Mouse (Mus musculus) lung, embryonic 14.5 days (tissue): ENCODE measurements around the gene Wdr63. TPM values are rescaled to one million over a fixed set of nuclear protein-coding genes. Genes with fewer than 3 reads are reported as not detected.

Experiments used
- ATAC-seq: fragments of 200-750 bp; cut with Nextera tagmentation; 2 replicates; pipeline ENCODE4 v1.8.0; 2017; ENCODE audit warnings: mild to moderate bottlenecking, moderate TSS enrichment, moderate library complexity; ENCODE audit not compliant: insufficient read depth
- DNase-seq: peaks from one replicate; pipeline ENCODE4 v3.0.0-alpha.2; 2015
- H3K27ac ChIP-seq: fragments of 300-500 bp; sonication (generic); 2 replicates; pipeline ENCODE4 v1.5.1; 2014; ENCODE audit warnings: low read depth, mild to moderate bottlenecking, moderate library complexity
- H3K27me3 ChIP-seq: fragments of 300-500 bp; sonication (generic); 2 replicates; pipeline ENCODE4 v1.6.1; 2014; ENCODE audit warnings: low read length, control low read depth; ENCODE audit not compliant: insufficient read depth
- H3K36me3 ChIP-seq: fragments of 300-500 bp; sonication (generic); 2 replicates; pipeline ENCODE4 v1.6.1; 2014; ENCODE audit warnings: control low read depth; ENCODE audit not compliant: insufficient read depth
- H3K4me1 ChIP-seq: fragments of 300-500 bp; sonication (generic); 2 replicates; pipeline ENCODE4 v1.6.1; 2014; ENCODE audit warnings: antibody characterized with exemption, control low read depth; ENCODE audit not compliant: insufficient read depth
- H3K4me2 ChIP-seq: fragments of 300-500 bp; sonication (generic); 2 replicates; pipeline ENCODE4 v1.6.1; 2014; ENCODE audit warnings: mild to moderate bottlenecking
- H3K4me3 ChIP-seq: fragments of 300-500 bp; sonication (generic); 2 replicates; pipeline ENCODE4 v1.5.1; 2014; ENCODE audit warnings: low read depth, low read length
- H3K9ac ChIP-seq: fragments of 300-500 bp; sonication (generic); 2 replicates; pipeline ENCODE4 v1.6.1; 2014
- H3K9me3 ChIP-seq: fragments of 300-500 bp; sonication (generic); 2 replicates; pipeline ENCODE4 v1.6.1; 2016; ENCODE audit warnings: low read depth, low read length, control low read depth
- CTCF ChIP-seq: IDR thresholded peaks from 2 replicates; pipeline ENCODE4 v1.5.1; 2016; ENCODE audit warnings: antibody characterized with exemption, low read depth
- WGBS: fragments of 180-500 bp; shearing (Covaris S2); extraction: QIAGEN DNeasy Blood & Tissue Kit; methylation state at CpG from one replicate; pipeline ENCODE4 v1.1.7; 2014; 5-methylcytosine and 5-hydroxymethylcytosine counted together
- polyA plus RNA-seq: library from polyadenylated mRNA; unstranded; fragments of >200 nt; fragmentation: Nextera tagmentation; extraction: Ambion mirVana; gene quantifications from 2 replicates; pipeline ENCODE4 v1.2.1, GENCODE M21; 2014

The Wdr63 gene
- polyA plus RNA-seq, 1 experiment from 2014 or later: not detected

GRCm38 (mm10) chr3:146122125-146122420 is 14.1 kb upstream of the Wdr63 start:
- 52% methylated on average over 3 of the region's 3 CpGs for WGBS
- Histone ChIP-seq H3K4me2 (peak overlapping the region; percentile 54), H3K27ac (no peak overlapping the region)

GRCm38 (mm10) chr3:146121310-146122124 is 13.6 kb upstream of the Wdr63 start:
- Histone ChIP-seq H3K4me2 (peak overlapping the region; percentile 54), H3K9me3 (no peaks in the 10 kb centered on the region), H3K4me1 (no peaks in the 10 kb centered on the region), H3K27me3 (peaks cover 17% of the 10 kb centered on the region; the same call in 1 of the 2 replicates), H3K36me3 (no peaks in the 10 kb centered on the region), H3K9ac (peak overlapping the region; percentile 32), H3K27ac (peak overlapping the region; percentile 12; the same call in 1 of the 2 replicates), H3K4me3 (peak overlapping the region; percentile 17; the same call in 1 of the 2 replicates)
- ATAC-seq (peak; percentile 40; the same call in 1 of the 2 replicates), DNase-seq (peak; percentile 61)
- TF ChIP-seq CTCF: no peak
- WGBS: 13% methylated on average over 25 of the region's 25 CpGs

More at GRCm38 (mm10) chr3:146122125-146122420, 14.1 kb upstream of the Wdr63 start:
- no peaks in the 10 kb centered on the region for H3K9me3 ChIP-seq
- H3K27me3 ChIP-seq: peaks cover 11% of the 10 kb centered on the region; the same call in 1 of the 2 replicates
- ATAC-seq: no peak
- no peak overlapping the region for H3K4me3 ChIP-seq
- no peak for TF ChIP-seq CTCF
- H3K4me1 ChIP-seq: no peaks in the 10 kb centered on the region
- H3K9ac ChIP-seq: no peak overlapping the region
- no peaks in the 10 kb centered on the region for H3K36me3 ChIP-seq
- no peak for DNase-seq

DNA sequence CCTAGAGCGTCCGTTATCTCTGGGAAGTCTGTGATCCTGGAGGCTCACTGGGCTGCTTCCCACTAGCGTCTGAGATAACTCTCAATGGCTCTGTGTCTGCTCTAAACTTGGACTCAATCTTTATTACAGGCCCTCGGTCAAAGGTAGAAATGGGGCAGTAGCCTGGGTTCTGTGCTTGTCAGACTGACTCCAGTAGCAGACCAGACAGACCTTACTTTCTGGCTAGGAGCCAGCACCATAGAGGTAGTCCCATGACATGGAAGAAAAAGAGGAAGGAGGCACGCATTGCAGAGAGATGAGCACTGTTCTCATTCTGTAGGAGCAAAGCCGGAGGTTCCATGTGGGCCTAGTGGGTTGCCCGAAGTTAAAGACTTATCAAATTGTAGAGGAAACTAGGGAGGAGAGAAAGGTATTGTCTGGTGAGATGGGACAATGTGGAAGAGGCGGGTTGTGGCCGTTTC is 10.1 kb upstream of the Wdr63 start:
- DNase-seq (no peak), ATAC-seq (no peak)
- TF ChIP-seq CTCF: no peak
- Histone ChIP-seq H3K4me2 (peak overlapping the region; percentile 57), H3K27me3 (peaks cover 17% of the 10 kb centered on the region; the same call in 1 of the 2 replicates), H3K27ac (no peak overlapping the region), H3K4me1 (no peaks in the 10 kb centered on the region), H3K36me3 (no peaks in the 10 kb centered on the region), H3K4me3 (no peak overlapping the region), H3K9me3 (no peaks in the 10 kb centered on the region), H3K9ac (no peak overlapping the region)
- 55% methylated on average over 9 of the region's 9 CpGs for WGBS

DNA sequence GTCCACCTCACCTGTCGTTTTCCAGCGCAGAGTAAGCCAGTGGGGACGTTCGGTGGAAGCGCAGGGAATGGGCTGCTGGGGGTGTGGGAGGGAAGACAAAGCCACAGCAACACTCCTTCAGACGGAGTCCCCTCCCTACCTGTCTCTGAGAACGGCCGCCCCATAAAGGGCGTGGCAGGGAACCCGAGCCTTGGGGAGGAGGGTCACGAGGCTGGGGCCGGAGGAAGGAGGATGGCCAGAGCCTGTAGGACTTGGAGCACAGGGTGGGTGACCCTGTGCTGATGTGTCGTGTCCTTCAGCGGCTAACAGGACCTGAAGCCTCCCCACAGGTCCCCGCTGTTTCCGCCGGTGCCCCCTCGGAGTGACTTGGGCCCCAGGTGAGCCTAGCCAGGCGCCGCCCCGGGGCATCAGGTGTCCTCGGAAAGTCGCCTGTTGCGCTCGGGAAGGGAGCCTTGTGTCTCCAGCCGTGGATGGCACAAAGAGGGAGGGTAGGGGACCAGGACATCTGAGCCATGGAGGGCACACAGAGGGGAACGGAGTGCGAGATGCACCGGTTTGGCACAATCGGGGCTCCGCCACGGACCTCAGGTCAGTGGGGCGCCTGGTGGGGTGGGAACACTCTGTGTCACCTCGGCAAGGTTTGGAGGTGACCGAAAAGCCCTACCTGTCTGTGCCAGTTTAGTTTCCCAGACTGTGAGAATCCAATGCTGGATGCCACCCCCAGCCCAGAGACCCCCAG is 9.5 kb upstream of the Wdr63 start, which contains the start of gene Mcoln3:
TSS of gene Mcoln3 (plus strand) at position 193 of the 739 bp plus-strand sequence.
- DNase-seq (no peak), ATAC-seq (peak; percentile 56)
- H3K27ac ChIP-seq: no peak within 1 kb of the TSS
- H3K36me3 ChIP-seq: no peaks in the 10 kb centered on the region
- 9% methylated on average over 34 of the region's 35 CpGs for WGBS
- H3K4me2 ChIP-seq: peak within 1 kb of the TSS; percentile 57
- no peak within 1 kb of the TSS for H3K9ac ChIP-seq
- no peak for TF ChIP-seq CTCF
- H3K27me3 ChIP-seq: peaks cover 17% of the 10 kb centered on the region; the same call in 1 of the 2 replicates
- H3K4me1 ChIP-seq: no peaks in the 10 kb centered on the region
- H3K9me3 ChIP-seq: no peaks in the 10 kb centered on the region
- H3K4me3 ChIP-seq: peak within 1 kb of the TSS; percentile 26

DNA sequence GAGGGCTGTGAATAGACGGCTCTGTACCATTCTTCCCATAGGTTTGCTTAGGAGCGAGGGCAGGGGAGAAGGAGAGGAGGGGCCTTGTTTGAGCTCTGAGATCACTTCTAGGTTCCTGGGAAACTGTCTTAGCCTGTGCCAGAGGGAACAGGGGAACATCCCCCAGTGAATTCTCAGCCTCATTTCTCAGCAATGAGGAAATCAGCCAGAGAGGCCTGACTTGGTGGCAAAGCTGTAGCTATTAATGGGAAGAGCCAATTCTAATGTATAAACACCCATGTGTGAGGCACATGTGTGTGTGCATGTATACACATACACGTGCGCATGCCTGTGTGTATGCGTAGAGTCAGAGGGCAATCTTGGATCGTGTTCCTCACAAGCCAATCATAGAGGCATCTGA is 3.0 kb upstream of the Wdr63 start:
- H3K36me3 ChIP-seq: no peaks in the 10 kb centered on the region
- 0 out of 2 replicates have a peak, but pooled peaks cover 3% of the 10 kb centered on the region for H3K9me3 ChIP-seq
- no peak for TF ChIP-seq CTCF
- no peak overlapping the region for H3K4me3 ChIP-seq
- WGBS: 56% methylated on average over 6 of the region's 6 CpGs
- no peak for ATAC-seq
- peaks cover 4% of the 10 kb centered on the region; the same call in 1 of the 2 replicates for H3K27me3 ChIP-seq
- H3K4me1 ChIP-seq: no peaks in the 10 kb centered on the region
- no peak overlapping the region for H3K9ac ChIP-seq
- no peak overlapping the region for H3K27ac ChIP-seq
- DNase-seq: no peak
- no peak overlapping the region for H3K4me2 ChIP-seq

GRCm38 (mm10) chr3:146110358-146110757 is 2.4 kb upstream of the Wdr63 start:
- no peaks in the 10 kb centered on the region for H3K4me1 ChIP-seq
- no peak for DNase-seq
- no peaks in the 10 kb centered on the region for H3K36me3 ChIP-seq
- TF ChIP-seq CTCF: no peak
- no peak overlapping the region for H3K4me2 ChIP-seq
- ATAC-seq: no peak
- no peak overlapping the region for H3K27ac ChIP-seq
- 64% methylated on average over 2 of the region's 2 CpGs for WGBS
- H3K9ac ChIP-seq: no peak overlapping the region
- H3K27me3 ChIP-seq: peaks cover 4% of the 10 kb centered on the region; the same call in 1 of the 2 replicates
- H3K9me3 ChIP-seq: 0 out of 2 replicates have a peak, but pooled peaks cover 3% of the 10 kb centered on the region
- no peak overlapping the region for H3K4me3 ChIP-seq

GRCm38 (mm10) chr3:146108945-146109344 is 1.0 kb upstream of the Wdr63 start:
- Histone ChIP-seq H3K4me2 (no peak overlapping the region), H3K27ac (no peak overlapping the region), H3K9ac (no peak overlapping the region), H3K36me3 (no peaks in the 10 kb centered on the region), H3K27me3 (peaks cover 4% of the 10 kb centered on the region; the same call in 1 of the 2 replicates), H3K4me1 (no peaks in the 10 kb centered on the region), H3K4me3 (no peak overlapping the region), H3K9me3 (0 out of 2 replicates have a peak, but pooled peaks cover 3% of the 10 kb centered on the region)
- WGBS: 71% methylated on average over 2 of the region's 2 CpGs
- no peak for ATAC-seq
- no peak for TF ChIP-seq CTCF
- DNase-seq: no peak
